Mouse (Mus musculus) heart, postnatal 10 days (tissue): ENCODE results near the gene Dip2c. TPM values are rescaled to one million over a fixed set of nuclear protein-coding genes. Genes with fewer than 3 reads are reported as not detected.

Experiments
- DNase-seq, 2 experiments: peaks; one replicate each; pipeline ENCODE4 v3.0.0; 2021
- intact Hi-C: fragments of 180-260 bp; cut with DNase I; formaldehyde crosslinking; loops from one replicate; pipeline ENCODE4 v1.15.1; 2025
- total RNA-seq, 2 experiments: library from RNA; stranded (reverse); gene quantifications; 2 replicates each; pipeline ENCODE4 v1.2.3; 2021

Dip2c gene
- total RNA-seq, 2 experiments from 2014 or later: 53.8 to 62.2 TPM

GRCm38 (mm10) chr13:9649894-9650293, 373.6 kb downstream of the Dip2c start:
- no peak for DNase-seq
- intact Hi-C loops: no loop called here

GRCm38 (mm10) chr13:9650580-9650979, 374.3 kb downstream of the Dip2c start:
- DNase-seq: no peak
- intact Hi-C loops: no loop called here

- intact Hi-C loops: no loop called here
Measured at GRCm38 (mm10) chr13:9653018-9653417, 376.7 kb downstream of the Dip2c start.

GRCm38 (mm10) chr13:9656613-9657012, 380.3 kb downstream of the Dip2c start:
- DNase-seq: no peak
- intact Hi-C loops: no loop called here

More at GRCm38 (mm10) chr13:9653018-9653417, 376.7 kb downstream of the Dip2c start:
- DNase-seq: no peak

- intact Hi-C loops: no loop called here
- DNase-seq: no peak
Measured at GRCm38 (mm10) chr13:9660711-9661110, 384.4 kb downstream of the Dip2c start.

- no peak for DNase-seq
- intact Hi-C loops: no loop called here
Measured at GRCm38 (mm10) chr13:9663593-9663992, 387.3 kb downstream of the Dip2c start.

- intact Hi-C loops: no loop called here
- DNase-seq: no peak
Measured at GRCm38 (mm10) chr13:9667954-9668496, 391.7 kb downstream of the Dip2c start.

GRCm38 (mm10) chr13:9669246-9669645, 392.9 kb downstream of the Dip2c start:
- intact Hi-C loops: no loop called here
- no peak for DNase-seq

GRCm38 (mm10) chr13:9674126-9674525, 397.8 kb downstream of the Dip2c start:
- DNase-seq: no peak
- intact Hi-C loops: no loop called here

GRCm38 (mm10) chr13:9681492-9681891, 405.2 kb downstream of the Dip2c start:
- intact Hi-C loops: loop anchor here (5.0 kb wide), 1 partner anchor 166 kb away; no protein-coding TSS in a partner anchor

GRCm38 (mm10) chr13:9683280-9683679, 407.0 kb downstream of the Dip2c start:
- intact Hi-C loops: loop anchor here (5.0 kb wide), 1 partner anchor 164 kb away; no protein-coding TSS in a partner anchor
- DNase-seq: no peak

More at GRCm38 (mm10) chr13:9681492-9681891, 405.2 kb downstream of the Dip2c start:
- no peak for DNase-seq

GRCm38 (mm10) chr13:9684153-9684923, 408.0 kb downstream of the Dip2c start:
- DNase-seq: no peak
- intact Hi-C loops: loop anchor here (5.0 kb wide), 1 partner anchor 163 kb away; no protein-coding TSS in a partner anchor

- intact Hi-C loops: no loop called here
- DNase-seq: no peak
Measured at GRCm38 (mm10) chr13:9686261-9686660, 409.9 kb downstream of the Dip2c start.

GRCm38 (mm10) chr13:9686765-9687164, 410.4 kb downstream of the Dip2c start:
- DNase-seq: no peak
- intact Hi-C loops: no loop called here

- no peak for DNase-seq
Measured at GRCm38 (mm10) chr13:9689366-9689765, 413.0 kb downstream of the Dip2c start.

GRCm38 (mm10) chr13:9692876-9693275, 416.5 kb downstream of the Dip2c start:
- no peak for DNase-seq
- intact Hi-C loops: no loop called here

More at GRCm38 (mm10) chr13:9689366-9689765, 413.0 kb downstream of the Dip2c start:
- intact Hi-C loops: no loop called here

- DNase-seq: no peak
- intact Hi-C loops: no loop called here
Measured at GRCm38 (mm10) chr13:9694651-9695050, 418.3 kb downstream of the Dip2c start.

- DNase-seq: no peak
- intact Hi-C loops: no loop called here
Measured at GRCm38 (mm10) chr13:9695403-9695802, 419.1 kb downstream of the Dip2c start.

- intact Hi-C loops: no loop called here
- peak; percentile 70 to 73 for DNase-seq
Measured at GRCm38 (mm10) chr13:9695809-9696208, 419.5 kb downstream of the Dip2c start.

GRCm38 (mm10) chr13:9697340-9697739, 421.0 kb downstream of the Dip2c start:
- intact Hi-C loops: no loop called here
- DNase-seq: no peak

GRCm38 (mm10) chr13:9702615-9703235, 426.4 kb downstream of the Dip2c start:
- no peak for DNase-seq
- intact Hi-C loops: no loop called here

- intact Hi-C loops: no loop called here
- no peak for DNase-seq
Measured at GRCm38 (mm10) chr13:9706720-9707119, 430.4 kb downstream of the Dip2c start.
